Mouse (Mus musculus): ENCODE measurements at regions not wholly inside any gene's neighbourhood (a gene's known extent, or its start where the extent isn't known, plus 50 kb on each side); places are given as distances from the start of the nearest gene placed in this dataset.

DNA sequence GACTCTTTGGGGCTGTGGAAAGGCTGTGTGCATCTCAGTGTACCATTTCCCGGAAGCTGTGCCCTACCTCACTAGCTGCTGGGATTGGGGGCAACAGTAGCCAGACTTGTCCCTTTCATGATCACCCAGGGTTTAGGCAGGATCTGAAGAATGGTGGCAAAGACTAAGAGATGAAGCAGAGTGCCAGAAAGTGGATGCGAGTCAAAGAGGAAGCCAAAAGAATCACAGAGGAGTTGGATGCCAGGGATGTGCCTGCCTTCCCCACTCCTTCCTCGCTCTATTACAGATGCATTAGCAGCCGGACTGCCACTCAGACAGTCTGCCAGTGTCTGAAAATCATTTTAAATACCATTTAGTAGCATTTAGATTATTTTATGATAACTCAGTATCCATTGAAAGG, 271.5 kb upstream of the Slc24a2 start:
- DNase-seq (ENCODE audit: low spot score in 2 of 2): no peak

DNA sequence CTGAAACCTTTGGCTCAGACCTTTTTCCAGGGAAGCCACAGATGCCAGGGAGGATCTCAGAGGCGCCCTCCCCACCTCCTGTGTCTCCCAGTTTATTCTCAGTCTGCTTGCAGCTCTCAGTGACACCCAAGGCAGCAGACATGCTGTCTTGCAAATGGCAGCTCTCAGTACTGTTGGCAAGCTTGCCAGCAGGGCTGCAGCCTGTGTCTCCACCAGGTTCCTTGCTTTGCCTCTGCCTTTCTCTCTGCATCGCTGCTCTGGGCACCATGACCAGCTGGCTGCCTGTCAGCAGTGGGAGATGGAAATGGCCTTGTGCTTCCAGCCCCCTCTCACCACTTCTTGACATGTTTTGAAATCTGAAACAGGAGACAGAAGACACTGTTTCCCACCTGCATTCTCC, 270.2 kb upstream of the Slc24a2 start:
- no peak for DNase-seq (ENCODE audit: low spot score in 2 of 2)

DNA sequence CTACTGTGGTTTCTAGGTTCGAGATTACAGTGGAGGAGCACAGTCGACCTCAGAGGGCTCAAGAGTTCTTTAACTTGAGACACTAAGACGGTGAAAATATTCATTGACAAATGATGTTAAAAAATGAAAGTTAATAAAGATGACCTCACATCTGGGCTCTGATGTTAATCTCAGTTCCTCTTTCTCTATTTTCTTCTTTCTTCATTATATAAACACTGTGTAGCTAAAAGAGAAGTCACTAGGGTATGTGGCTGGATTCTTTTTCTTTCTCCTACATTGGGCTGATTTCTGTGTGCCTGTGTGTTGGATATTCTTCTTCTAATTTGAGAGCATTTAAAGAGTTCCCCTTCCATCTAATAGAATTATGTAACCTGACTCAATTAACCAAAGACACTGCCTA, 257.5 kb upstream of the Slc24a2 start:
- no peak for DNase-seq (ENCODE audit: low spot score in 2 of 2)

DNA sequence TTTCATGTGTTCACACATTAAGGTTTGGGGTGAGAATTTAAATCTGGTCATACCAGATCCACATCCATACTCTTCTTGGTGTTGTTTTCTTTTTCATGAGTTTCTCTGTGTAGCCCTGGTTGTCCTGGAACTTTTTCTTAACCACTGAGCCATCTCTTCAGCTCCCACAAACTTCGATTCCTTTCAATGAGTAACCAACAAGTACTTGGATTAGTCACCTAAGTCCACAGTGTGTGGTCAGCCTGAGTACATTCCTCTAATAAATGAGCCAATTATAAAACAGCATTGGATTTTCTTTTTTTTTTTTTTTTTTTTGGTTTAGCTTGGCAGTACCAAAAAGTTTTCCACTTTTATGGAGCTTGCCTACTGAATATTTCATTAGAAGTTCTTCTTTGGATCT, 245.3 kb upstream of the Slc24a2 start:
- DNase-seq (ENCODE audit: low spot score in 2 of 2): no peak

DNA sequence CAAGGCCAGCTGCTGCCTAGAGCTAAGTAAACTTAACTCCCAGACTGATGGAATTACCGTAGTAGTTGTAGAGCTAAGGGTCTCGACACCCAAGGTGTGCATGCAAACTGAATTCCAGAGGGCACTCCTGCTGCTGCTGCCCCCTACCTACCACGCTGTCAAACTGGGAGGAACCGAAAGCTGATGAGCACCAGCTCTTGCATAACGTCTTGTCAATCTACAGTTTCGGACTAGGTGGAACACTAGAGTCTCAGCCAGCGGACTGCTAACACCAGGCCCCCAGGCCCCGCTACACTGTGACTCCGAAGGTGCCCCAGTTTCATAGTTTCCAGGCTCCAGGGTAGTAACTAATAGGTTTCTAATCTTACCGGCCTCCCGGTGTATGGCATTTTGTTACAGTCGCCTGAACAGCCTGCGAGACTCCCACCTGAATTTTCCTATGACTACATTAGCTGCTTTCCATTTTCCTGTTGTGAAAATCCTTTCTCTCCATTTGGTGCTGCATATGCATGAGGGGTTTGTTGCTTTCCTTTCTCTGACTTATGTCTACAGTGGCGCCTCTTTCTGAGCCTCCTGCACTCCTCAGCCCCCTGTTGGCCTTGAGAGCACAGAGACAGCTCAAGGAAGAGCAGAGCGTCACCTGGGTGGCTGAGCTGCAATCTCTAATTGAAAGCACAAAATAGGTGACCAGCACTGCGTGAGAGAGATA, 243.2 kb upstream of the Slc24a2 start:
- DNase-seq (ENCODE audit: low spot score in 2 of 2): no peak

DNA sequence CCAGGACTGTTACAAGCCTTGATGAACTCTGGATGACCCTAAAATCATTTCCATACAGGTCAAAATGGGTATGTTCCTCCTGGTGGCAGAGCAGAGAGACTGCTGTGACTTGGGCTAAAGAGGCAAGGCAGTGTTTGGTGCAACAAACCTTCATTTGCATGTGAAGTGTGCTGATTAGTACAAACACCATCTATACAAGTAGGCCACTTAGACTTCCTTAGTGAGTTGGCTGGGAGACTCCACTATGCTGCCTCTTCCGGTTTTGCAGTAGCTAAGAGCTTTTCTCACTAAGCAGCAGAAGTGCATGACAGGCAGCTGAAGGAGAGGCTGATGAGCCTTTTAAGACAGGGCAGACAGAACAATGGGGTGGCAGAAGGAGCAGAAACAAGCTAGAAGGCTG, 242.5 kb upstream of the Slc24a2 start:
- no peak for DNase-seq (ENCODE audit: low spot score in 2 of 2)

DNA sequence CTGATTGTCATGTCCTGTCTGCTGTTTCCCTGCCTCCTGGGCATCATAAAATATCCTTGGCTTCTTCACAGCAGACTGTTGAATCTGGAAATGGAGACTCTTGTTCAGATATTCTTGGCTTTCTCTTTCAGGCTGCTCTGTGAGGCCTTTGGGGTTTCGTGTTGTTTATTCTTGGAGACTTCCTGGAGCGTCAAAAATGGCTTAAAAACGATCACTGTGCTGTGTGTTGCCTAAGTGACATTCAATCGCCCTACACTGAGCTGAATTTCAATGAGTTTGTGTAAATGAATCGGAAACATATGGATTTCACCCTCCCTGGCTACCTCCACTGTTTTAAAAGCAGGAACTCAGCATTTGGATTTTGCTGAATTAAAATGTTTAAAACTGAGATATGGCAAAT, 241.1 kb upstream of the Slc24a2 start:
- no peak for DNase-seq (ENCODE audit: low spot score in 2 of 2)

DNA sequence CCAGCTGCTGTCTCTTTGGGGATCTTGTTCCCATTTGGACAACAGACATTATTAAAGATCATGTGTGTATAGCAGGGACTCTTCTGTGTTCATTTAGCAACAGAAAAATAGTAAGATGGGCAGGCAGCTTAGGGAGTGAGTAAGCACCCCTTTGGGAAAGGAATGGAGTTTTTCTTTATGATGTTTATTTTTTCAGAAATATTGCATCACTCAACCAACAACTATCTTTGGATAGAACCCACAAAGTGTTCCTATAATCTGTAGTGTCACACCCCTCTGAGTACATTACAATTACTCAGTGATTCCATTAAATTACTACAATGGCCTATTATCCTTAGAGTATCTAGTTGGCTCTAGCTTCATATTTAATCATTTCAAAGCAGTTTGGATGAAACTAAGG, 237.3 kb upstream of the Slc24a2 start:
- no peak for DNase-seq (ENCODE audit: low spot score in 2 of 2)

DNA sequence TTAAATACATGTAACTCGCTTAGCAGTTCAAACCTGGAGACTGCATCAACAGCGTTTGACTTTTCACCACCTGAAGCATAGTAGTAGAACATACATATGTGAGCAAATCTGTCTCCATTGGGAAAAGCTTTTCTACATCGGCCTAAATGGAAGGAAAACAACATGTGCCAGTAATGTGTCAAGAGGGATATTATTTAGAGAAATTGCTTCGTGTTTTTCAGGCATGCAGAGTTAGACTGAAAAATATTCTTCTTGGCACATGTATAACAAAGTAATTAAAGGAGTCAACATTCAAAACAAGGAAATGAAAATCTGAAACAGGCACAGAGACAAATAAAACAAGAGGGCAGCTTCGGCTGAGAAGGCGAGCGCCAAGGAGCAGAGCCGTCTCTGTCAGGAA, 236.7 kb upstream of the Slc24a2 start:
- DNase-seq (ENCODE audit: low spot score in 2 of 2): no peak

DNA sequence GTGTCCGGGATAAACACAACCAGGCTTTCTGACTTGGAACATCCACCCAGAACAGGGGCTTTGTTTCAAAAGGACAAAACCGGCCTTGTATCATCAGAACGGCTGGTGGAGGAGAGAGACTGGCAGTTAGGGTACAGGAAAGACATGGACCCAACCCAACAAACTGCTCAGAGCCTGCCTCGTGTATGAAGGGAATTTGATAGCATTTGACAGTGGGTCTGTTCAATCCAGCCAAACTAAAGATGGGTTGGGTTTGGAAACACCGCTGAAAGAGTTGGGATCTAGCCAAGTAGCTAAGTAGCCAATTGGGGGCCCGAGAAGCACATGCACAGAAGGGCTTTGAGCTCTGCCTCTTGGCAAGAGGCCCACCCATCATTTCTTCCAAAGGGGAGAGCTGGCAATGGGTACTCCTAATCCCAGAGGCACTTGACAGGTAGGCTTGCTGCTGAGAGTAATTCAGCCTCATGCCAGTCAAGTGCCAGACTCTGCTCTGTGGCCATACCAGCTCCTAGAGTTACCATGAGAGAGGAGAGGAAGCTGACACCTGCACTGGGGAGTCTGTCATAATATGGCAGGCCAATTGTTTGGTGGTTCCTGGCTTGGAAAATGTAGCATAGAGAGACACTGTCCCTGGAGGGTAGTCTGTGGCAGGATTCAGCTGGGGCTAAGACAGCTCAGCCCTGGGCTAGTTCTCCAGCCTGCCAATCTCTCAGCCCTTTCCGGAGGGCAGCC, 231.1 kb upstream of the Slc24a2 start:
- no peak for DNase-seq (ENCODE audit: low spot score in 2 of 2)

DNA sequence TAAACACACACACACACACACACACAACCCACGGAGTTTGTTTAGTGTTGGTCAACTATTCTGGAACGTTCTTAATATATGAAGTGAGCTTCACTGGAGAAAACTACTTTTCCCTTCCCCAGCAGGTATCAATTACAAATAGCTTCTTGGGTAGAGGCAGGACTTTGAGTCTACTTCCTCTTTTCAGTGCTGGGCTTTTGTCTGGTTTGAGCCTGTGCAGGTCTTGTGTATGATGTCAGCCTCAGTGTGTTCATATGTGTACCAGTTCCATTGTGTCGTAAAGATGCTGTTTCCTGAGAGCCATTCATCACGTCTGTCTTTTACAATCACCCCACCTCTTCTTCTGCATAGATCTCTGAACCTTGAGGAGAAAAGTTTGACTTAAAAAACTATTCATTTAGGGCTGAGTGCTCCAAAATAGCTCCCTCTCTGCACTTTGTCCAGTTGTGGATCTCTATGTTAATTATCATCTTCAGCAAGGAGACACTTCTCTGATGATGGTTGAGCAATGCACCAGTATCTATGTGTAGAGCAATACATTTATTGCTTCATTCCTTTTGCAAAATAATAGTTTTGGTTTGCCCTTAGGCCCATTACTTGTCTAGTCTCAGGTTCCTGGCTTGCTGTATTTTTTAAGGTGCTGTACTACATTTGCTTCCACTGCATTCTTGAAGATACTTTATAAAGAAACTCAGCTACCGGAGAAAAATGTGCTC, 225.7 kb upstream of the Slc24a2 start:
- DNase-seq (ENCODE audit: low spot score in 2 of 2): no peak

DNA sequence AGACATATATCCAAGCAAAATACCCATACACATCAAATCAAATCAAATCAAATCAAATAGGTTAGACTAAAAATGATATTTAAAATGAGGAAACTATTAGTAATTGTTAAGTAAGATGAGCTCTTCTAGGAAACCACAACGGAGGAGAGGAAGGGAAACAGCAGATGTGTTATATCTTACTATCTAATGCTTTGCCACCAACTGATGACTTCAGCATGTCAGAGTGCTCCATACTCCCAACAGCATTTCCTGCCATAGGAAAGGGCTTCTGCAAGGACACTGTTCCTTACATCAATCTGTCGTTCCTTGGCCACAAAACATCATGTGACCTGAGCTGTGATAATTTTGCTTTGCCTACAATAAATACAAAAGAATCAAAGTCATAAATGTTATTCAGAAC, 221.8 kb upstream of the Slc24a2 start:
- no peak for DNase-seq (ENCODE audit: low spot score in 2 of 2)

DNA sequence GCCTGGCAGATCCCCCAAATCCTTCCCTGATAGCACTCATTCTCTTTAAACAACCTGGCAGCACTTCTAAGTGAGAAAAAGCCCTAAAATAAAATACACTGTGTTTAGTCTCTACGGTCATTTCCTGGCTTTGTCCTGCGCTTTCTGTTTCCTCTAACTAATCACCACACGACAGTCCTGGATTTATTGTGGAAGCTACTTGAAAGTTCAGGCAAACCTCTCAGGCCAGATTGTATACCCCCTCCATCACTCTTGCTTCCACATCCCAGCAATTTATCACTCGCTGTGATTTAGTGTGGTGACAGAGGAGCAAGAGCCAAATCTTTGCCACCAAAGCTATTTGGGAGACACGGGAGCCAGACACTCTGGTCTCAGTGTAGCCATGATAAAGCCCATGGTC, 221.0 kb upstream of the Slc24a2 start:
- DNase-seq (ENCODE audit: low spot score in 2 of 2): no peak

DNA sequence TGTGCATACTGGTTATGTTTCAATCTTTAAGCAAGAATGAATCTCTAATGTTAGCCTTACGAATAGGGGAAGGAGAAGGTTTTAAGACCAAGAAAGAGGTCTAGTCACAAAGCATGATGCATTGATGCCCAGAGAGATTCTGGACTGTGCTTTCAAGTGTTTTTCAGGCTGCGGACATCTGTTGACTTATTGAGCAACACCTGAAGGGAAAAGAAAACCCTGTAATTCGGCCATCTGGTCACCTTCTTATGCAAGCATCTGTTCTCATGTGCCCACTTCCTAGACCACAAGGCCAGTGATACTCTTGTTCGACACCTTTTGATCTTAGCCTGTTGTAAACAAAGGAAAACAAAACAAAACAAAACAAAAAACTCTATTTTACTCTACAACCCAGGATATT, 218.1 kb upstream of the Slc24a2 start:
- DNase-seq (ENCODE audit: low spot score in 2 of 2): no peak

DNA sequence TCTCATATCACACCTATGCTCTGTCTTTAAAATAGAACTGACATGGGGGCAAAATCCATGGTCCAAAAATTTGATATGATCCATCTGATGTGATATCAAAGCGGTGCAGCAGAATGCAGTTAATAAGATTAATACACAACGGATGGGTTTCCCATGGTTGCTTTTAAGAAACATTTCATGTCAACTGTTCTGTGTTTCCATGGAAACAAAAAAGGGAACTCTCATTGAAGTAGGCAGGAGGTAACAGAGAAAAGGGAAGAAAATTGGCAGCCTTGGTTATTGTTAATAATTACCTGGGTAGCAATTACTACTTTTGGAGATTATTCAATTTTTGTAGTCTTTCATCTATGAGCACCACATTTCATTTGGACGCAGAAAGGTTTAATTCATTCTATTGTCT, 216.6 kb upstream of the Slc24a2 start:
- DNase-seq (ENCODE audit: low spot score in 2 of 2): no peak

DNA sequence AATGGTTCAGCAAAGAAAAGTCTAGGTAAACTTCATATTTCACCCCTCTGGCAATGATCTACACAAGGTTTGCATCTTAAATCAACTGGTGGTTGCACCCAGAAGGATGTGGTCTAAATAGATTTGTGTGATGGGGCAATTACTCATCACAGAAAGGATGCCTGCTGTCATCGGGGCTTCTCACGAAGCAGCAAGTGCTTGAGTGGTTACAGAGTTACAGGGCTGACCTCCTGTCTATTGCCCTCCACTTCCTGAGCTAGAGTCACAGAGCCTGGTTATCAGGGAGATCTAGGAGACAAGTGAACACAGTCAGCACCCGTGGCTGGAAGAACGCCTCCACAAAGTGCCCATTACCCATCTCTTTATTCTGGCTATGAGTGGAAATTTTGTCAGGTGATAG, 203.9 kb upstream of the Slc24a2 start:
- DNase-seq (ENCODE audit: low spot score in 2 of 2): no peak

DNA sequence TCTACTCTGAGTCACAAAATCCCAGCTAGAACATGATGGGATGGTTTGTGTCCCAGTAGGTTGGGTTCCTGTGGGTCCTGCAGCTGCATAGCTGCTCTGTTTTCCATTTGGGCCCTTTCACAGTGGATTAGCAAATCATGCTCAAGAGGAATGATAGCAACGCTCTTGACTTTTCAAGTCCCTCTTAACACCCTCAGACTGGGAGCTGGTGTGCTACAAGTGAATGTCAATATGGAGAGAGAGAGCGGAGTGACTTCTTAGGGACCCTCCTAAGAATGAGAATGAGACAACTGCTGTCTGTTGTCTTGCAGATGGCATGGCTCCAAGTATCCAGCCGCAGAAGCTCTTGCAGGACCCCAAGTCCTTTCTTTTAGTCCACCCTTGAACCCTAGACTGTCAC, 198.1 kb upstream of the Slc24a2 start:
- no peak for DNase-seq (ENCODE audit: low spot score in 2 of 2)

DNA sequence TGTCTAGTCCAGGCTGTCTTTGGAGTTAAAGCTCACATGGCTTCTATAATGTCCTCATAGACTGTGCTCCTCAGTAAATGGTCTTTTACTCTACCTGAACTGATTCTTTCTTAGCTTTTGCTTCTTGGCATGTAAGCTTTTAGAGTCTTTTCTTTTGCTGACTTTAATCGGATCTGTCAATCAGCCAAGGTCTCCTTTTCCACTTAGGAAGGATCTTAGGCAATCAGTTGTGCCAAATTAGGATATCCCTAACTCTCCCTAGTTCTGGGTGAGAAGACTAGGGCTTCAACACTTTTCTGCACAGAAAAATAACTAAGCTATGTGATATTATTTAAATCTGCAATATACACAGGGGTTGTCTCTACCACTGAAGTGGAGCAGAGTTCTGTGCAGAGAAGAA, 193.8 kb upstream of the Slc24a2 start:
- DNase-seq (ENCODE audit: low spot score in 2 of 2): no peak

DNA sequence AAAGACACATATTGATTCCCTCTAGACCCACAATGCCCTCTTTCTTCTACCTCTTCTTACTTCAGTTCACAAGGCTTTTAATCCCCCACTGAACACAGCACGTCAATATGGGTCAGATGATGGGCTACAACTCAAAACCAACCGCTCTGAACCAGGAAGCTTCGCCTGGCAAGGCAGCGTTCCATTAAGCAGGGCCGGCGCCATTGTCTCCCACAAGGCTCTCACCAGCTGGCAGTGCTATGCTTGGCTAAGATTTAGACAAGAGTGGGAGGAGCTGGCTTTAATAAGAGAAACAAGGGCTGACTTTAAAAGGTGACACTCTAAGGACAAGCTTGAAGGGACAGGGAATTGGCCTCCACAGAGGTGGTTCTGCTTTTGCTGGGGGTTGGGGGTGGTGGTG, 192.3 kb upstream of the Slc24a2 start:
- no peak for DNase-seq (ENCODE audit: low spot score in 2 of 2)

DNA sequence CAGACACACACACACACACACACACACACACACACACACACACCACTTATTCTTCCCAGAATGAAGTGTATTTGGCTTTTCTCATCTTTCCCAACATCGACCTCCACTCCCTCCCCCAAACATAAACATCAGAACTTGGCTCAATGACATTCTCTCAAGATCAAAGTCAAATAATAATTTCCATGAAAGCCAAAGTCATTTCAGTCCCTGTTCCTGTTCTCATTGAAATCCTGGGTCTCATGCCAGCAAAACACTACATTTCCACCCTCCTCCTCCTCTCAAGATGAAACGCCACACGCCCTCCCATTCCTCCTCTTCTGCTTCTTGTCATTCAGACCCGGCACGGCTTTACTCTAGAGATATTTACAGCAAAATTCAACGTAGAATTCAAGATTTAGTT, 173.1 kb upstream of the Slc24a2 start:
- no peak for DNase-seq (ENCODE audit: low spot score in 2 of 2)

DNA sequence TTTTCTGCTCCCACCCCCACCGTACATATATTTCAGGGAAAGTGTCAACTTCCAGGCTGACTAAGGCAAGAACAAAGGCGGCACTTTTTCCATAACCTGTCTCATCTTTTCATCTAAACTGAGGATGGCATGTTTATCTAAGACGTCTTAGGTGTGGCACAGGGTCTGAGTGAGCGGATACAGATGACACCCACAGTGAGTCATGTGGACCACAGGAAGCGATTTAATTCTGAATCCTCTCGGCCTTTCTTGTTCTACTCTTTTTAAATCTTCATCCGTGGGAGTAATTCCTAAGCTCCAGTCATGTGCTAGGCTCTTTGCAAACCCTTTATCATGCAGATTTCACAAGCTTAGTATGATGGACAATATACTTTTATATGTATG, 171.9 kb upstream of the Slc24a2 start:
- no peak for DNase-seq (ENCODE audit: low spot score in 2 of 2)

DNA sequence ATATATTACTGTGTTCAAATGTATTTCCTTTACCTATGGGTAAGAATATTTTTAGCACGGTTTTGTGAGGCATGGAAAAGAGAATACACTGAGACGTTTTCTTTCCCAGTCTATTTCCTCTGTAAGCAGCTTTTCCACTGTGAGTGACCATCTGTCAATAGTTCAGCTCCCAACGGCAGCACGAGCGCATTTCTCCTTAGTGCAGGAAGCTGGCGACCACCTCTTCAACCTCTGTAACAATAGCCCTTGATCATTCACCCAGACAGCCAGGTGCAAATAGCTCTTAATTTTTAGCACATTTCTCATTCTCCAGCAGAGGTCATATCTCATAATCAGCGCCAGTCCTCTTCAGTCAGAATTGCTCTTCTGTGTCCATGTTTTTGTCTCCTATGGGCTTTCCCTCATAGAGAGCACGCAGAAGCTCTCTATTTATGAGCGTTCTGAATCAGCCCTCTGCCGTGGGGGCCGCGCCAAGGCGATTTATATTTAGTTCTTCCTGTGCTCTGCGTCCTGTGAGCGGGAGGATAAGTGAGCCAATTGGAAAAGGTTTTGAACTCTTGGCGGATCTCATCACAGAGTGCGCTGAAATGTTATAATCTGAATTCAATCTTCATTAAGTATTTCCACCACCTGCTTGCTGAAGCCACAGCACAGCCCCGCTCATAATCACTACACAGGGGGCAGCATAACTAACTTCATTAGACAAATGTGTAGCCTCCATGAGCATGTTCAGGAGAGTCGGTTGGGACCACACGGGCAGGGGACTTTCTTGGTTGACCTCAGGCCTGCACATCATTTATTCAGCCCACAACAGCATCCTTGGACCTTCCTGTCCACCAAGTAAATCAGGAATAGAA, 171.3 kb upstream of the Slc24a2 start:
- DNase-seq (ENCODE audit: low spot score in 2 of 2): no peak

Measured in urinary bladder, postnatal 4 days (tissue).